Mouse (Mus musculus): Measurements from ENCODE around the gene Rbfox1. TPM values are rescaled to one million over a fixed set of nuclear protein-coding genes. Genes with fewer than 3 reads are reported as not detected.

The Rbfox1 gene
- polyA plus RNA-seq, 1 experiment = 0.21 TPM

GRCm38 (mm10) chr16:6897734-6898133 is 1012.6 kb downstream of the Rbfox1 start:
- Histone ChIP-seq H3K36me3 (replicated peaks; ENCODE audit: low read length) (no peaks in the 10 kb centered on the region), H3K4me3 (replicated peaks) (no peak overlapping the region)

GRCm38 (mm10) chr16:6900006-6900405 is 1014.9 kb downstream of the Rbfox1 start:
- H3K9me3 ChIP-seq = peaks cover 5% of the 10 kb centered on the region; the same call in 1 of the 2 replicates
- no peak overlapping the region for H3K4me3 ChIP-seq (replicated peaks)
- TF ChIP-seq FLI1 (IDR thresholded peaks at IDR 0.05; ENCODE audit: low read length) = no peak
- no peak for TF ChIP-seq GATA1 (IDR thresholded peaks at IDR 0.05; ENCODE audit: borderline replicate concordance, low read length)
- H3K4me1 ChIP-seq = no peaks in the 10 kb centered on the region
- H3K36me3 ChIP-seq (replicated peaks; ENCODE audit: low read length) = no peaks in the 10 kb centered on the region
- no peaks in the 10 kb centered on the region for H3K27me3 ChIP-seq (replicated peaks)

More at GRCm38 (mm10) chr16:6897734-6898133, 1012.6 kb downstream of the Rbfox1 start:
- H3K4me1 ChIP-seq = no peaks in the 10 kb centered on the region
- no peaks in the 10 kb centered on the region for H3K27me3 ChIP-seq (replicated peaks)
- peaks cover 5% of the 10 kb centered on the region; the same call in 1 of the 2 replicates for H3K9me3 ChIP-seq
- no peak for TF ChIP-seq GATA1 (IDR thresholded peaks at IDR 0.05; ENCODE audit: borderline replicate concordance, low read length)

GRCm38 (mm10) chr16:6904984-6905383 is 1019.8 kb downstream of the Rbfox1 start:
- Histone ChIP-seq H3K4me1 (no peaks in the 10 kb centered on the region), H3K9me3 (no peaks in the 10 kb centered on the region), H3K36me3 (replicated peaks; ENCODE audit: low read length) (no peaks in the 10 kb centered on the region), H3K4me3 (replicated peaks) (no peak overlapping the region), H3K27me3 (replicated peaks) (no peaks in the 10 kb centered on the region)
- TF ChIP-seq FLI1 (IDR thresholded peaks at IDR 0.05; ENCODE audit: low read length) (no peak), GATA1 (IDR thresholded peaks at IDR 0.05; ENCODE audit: borderline replicate concordance, low read length) (no peak)

- Histone ChIP-seq H3K36me3 (replicated peaks; ENCODE audit: low read length) (no peaks in the 10 kb centered on the region), H3K4me1 (no peaks in the 10 kb centered on the region), H3K27me3 (replicated peaks) (no peaks in the 10 kb centered on the region), H3K9me3 (no peaks in the 10 kb centered on the region), H3K4me3 (replicated peaks) (no peak overlapping the region)
- TF ChIP-seq GATA1 (IDR thresholded peaks at IDR 0.05; ENCODE audit: borderline replicate concordance, low read length) = no peak
- TF ChIP-seq FLI1 (IDR thresholded peaks at IDR 0.05; ENCODE audit: low read length) = no peak
These were observed 1020.8 kb downstream of the Rbfox1 start for GRCm38 (mm10) chr16:6906001-6906400.

GRCm38 (mm10) chr16:6907550-6907949 is 1022.4 kb downstream of the Rbfox1 start:
- Histone ChIP-seq H3K27me3 (replicated peaks) (no peaks in the 10 kb centered on the region), H3K36me3 (replicated peaks; ENCODE audit: low read length) (no peaks in the 10 kb centered on the region), H3K4me3 (replicated peaks) (no peak overlapping the region), H3K4me1 (no peaks in the 10 kb centered on the region), H3K9me3 (no peaks in the 10 kb centered on the region)
- TF ChIP-seq FLI1 (IDR thresholded peaks at IDR 0.05; ENCODE audit: low read length) (no peak), GATA1 (IDR thresholded peaks at IDR 0.05; ENCODE audit: borderline replicate concordance, low read length) (no peak)

GRCm38 (mm10) chr16:6914531-6914930 is 1029.4 kb downstream of the Rbfox1 start:
- no peaks in the 10 kb centered on the region for H3K36me3 ChIP-seq (replicated peaks; ENCODE audit: low read length)
- no peak for TF ChIP-seq FLI1 (IDR thresholded peaks at IDR 0.05; ENCODE audit: low read length)
- no peak for TF ChIP-seq GATA1 (IDR thresholded peaks at IDR 0.05; ENCODE audit: borderline replicate concordance, low read length)
- no peaks in the 10 kb centered on the region for H3K4me1 ChIP-seq
- no peaks in the 10 kb centered on the region for H3K9me3 ChIP-seq
- no peak overlapping the region for H3K4me3 ChIP-seq (replicated peaks)
- no peaks in the 10 kb centered on the region for H3K27me3 ChIP-seq (replicated peaks)

- Histone ChIP-seq H3K4me3 (replicated peaks) (no peak overlapping the region), H3K4me1 (no peaks in the 10 kb centered on the region), H3K36me3 (replicated peaks; ENCODE audit: low read length) (no peaks in the 10 kb centered on the region), H3K9me3 (no peaks in the 10 kb centered on the region), H3K27me3 (replicated peaks) (no peaks in the 10 kb centered on the region)
- TF ChIP-seq GATA1 (IDR thresholded peaks at IDR 0.05; ENCODE audit: borderline replicate concordance, low read length) (no peak), FLI1 (IDR thresholded peaks at IDR 0.05; ENCODE audit: low read length) (no peak)
These were observed 1033.5 kb downstream of the Rbfox1 start for GRCm38 (mm10) chr16:6918641-6919040.

- H3K27me3 ChIP-seq (replicated peaks) = no peaks in the 10 kb centered on the region
- no peak overlapping the region for H3K4me3 ChIP-seq (replicated peaks)
- no peaks in the 10 kb centered on the region for H3K4me1 ChIP-seq
- no peaks in the 10 kb centered on the region for H3K9me3 ChIP-seq
- H3K36me3 ChIP-seq (replicated peaks; ENCODE audit: low read length) = no peaks in the 10 kb centered on the region
- no peak for TF ChIP-seq FLI1 (IDR thresholded peaks at IDR 0.05; ENCODE audit: low read length)
- no peak for TF ChIP-seq GATA1 (IDR thresholded peaks at IDR 0.05; ENCODE audit: borderline replicate concordance, low read length)
These were observed 1034.5 kb downstream of the Rbfox1 start for GRCm38 (mm10) chr16:6919681-6920080.

GRCm38 (mm10) chr16:6927661-6928060 is 1042.5 kb downstream of the Rbfox1 start:
- H3K4me1 ChIP-seq = no peaks in the 10 kb centered on the region
- H3K27me3 ChIP-seq (replicated peaks) = no peaks in the 10 kb centered on the region
- H3K36me3 ChIP-seq (replicated peaks; ENCODE audit: low read length) = no peaks in the 10 kb centered on the region
- no peak overlapping the region for H3K4me3 ChIP-seq (replicated peaks)
- TF ChIP-seq GATA1 (IDR thresholded peaks at IDR 0.05; ENCODE audit: borderline replicate concordance, low read length) = no peak
- no peak for TF ChIP-seq FLI1 (IDR thresholded peaks at IDR 0.05; ENCODE audit: low read length)
- no peaks in the 10 kb centered on the region for H3K9me3 ChIP-seq

GRCm38 (mm10) chr16:6930795-6931194 is 1045.6 kb downstream of the Rbfox1 start:
- Histone ChIP-seq H3K4me1 (no peaks in the 10 kb centered on the region), H3K27me3 (replicated peaks) (no peaks in the 10 kb centered on the region), H3K36me3 (replicated peaks; ENCODE audit: low read length) (no peaks in the 10 kb centered on the region), H3K4me3 (replicated peaks) (no peak overlapping the region), H3K9me3 (no peaks in the 10 kb centered on the region)
- TF ChIP-seq FLI1 (IDR thresholded peaks at IDR 0.05; ENCODE audit: low read length) = no peak
- TF ChIP-seq GATA1 (IDR thresholded peaks at IDR 0.05; ENCODE audit: borderline replicate concordance, low read length) = no peak

GRCm38 (mm10) chr16:6946151-6946550 is 1061.0 kb downstream of the Rbfox1 start:
- no peaks in the 10 kb centered on the region for H3K4me1 ChIP-seq
- 0 out of 2 replicates have a peak, but pooled peaks cover 3% of the 10 kb centered on the region for H3K9me3 ChIP-seq
- TF ChIP-seq GATA1 (IDR thresholded peaks at IDR 0.05; ENCODE audit: borderline replicate concordance, low read length) (no peak), FLI1 (IDR thresholded peaks at IDR 0.05; ENCODE audit: low read length) (no peak)
- H3K27me3 ChIP-seq (replicated peaks) = no peaks in the 10 kb centered on the region
- H3K36me3 ChIP-seq (replicated peaks; ENCODE audit: low read length) = no peaks in the 10 kb centered on the region
- H3K4me3 ChIP-seq (replicated peaks) = no peak overlapping the region

All from megakaryocyte, embryonic 14.5 days (primary cell).